In genomic region chr12:106080945-106081747, GRCm38 (mm10) we compare ENCODE assay signal across 10 mouse cellular contexts.
DNase-seq lines count a peak whose midpoint lies in the region; ATAC-seq and TF ChIP-seq lines count a peak whose summit lies in the region.
"Had no signal": no experiment of that assay in that cellular context is flagged by ENCODE, and none has a peak within 500 bp of the region (broad histone marks: within the 10 kb centered on the region; RNA-seq: fewer than 3 reads in every experiment).

No protein-coding gene starts in this region.

- no peaks in the 10 kb centered on the region for H3K27me3 ChIP-seq in hindbrain, embryonic 14.5 days (ENCODE audit: control insufficient read depth, insufficient read depth, low read length)
- H3K27me3 ChIP-seq in neural tube, embryonic 13.5 days, result no peaks in the 10 kb centered on the region
- H3K27me3 ChIP-seq in liver, postnatal 0 days (ENCODE audit: insufficient read depth, low read length), result no peaks in the 10 kb centered on the region
- H3K27me3 ChIP-seq: liver, embryonic 12.5 days had no signal

- no peaks in the 10 kb centered on the region for H3K4me1 ChIP-seq in cortical plate, adult 2 months (ENCODE audit: control insufficient read depth, insufficient read depth, low read length)
- peaks cover 24% of the 10 kb centered on the region for H3K4me1 ChIP-seq in hindbrain, embryonic 14.5 days (replicated peaks; ENCODE audit: control insufficient read depth, insufficient read depth, low read length)
- H3K4me1 ChIP-seq in neural tube, embryonic 13.5 days (replicated peaks), result peaks cover 47% of the 10 kb centered on the region
- no peaks in the 10 kb centered on the region for H3K4me1 ChIP-seq in liver, postnatal 0 days (ENCODE audit: insufficient read depth)
- H3K4me1 ChIP-seq: liver, embryonic 12.5 days had no signal

- TF ChIP-seq CTCF in layer of hippocampus, adult 2 months (conservative IDR thresholded peaks at IDR 0.05), result no peak
- no peak for TF ChIP-seq CTCF in cortical plate, adult 2 months (IDR thresholded peaks at IDR 0.05; ENCODE audit: extremely low read depth, insufficient read depth, low read length)
- no peak for TF ChIP-seq CTCF in liver, postnatal 0 days (IDR thresholded peaks at IDR 0.05; ENCODE audit: low read depth)

- H3K9me3 ChIP-seq in hindbrain, embryonic 14.5 days (ENCODE audit: control insufficient read depth, low read length), result no peaks in the 10 kb centered on the region
- H3K9me3 ChIP-seq in neural tube, embryonic 13.5 days, result no peaks in the 10 kb centered on the region
- H3K9me3 ChIP-seq in liver, postnatal 0 days (ENCODE audit: low read length), result no peaks in the 10 kb centered on the region
- H3K9me3 ChIP-seq: liver, embryonic 12.5 days had no signal

- no peak for ATAC-seq in hindbrain, embryonic 14.5 days (ENCODE audit: low FRiP score)
- peak; percentile 60; the same call in 1 of the 2 replicates for ATAC-seq in neural tube, embryonic 13.5 days (ENCODE audit: low read depth)
- ATAC-seq in inflammation-experienced regulatory T-cells, adult 6 months, result no peak
- ATAC-seq in liver, postnatal 0 days, result no peak
- ATAC-seq: liver, embryonic 12.5 days had no signal

- no peak for TF ChIP-seq EP300 in liver, postnatal 0 days (IDR thresholded peaks at IDR 0.05; ENCODE audit: low read depth)

- H3K36me3 ChIP-seq in hindbrain, embryonic 14.5 days (replicated peaks; ENCODE audit: control insufficient read depth, insufficient read depth), result no peaks in the 10 kb centered on the region
- H3K36me3 ChIP-seq in neural tube, embryonic 13.5 days, result no peaks in the 10 kb centered on the region
- no peaks in the 10 kb centered on the region for H3K36me3 ChIP-seq in liver, postnatal 0 days (replicated peaks; ENCODE audit: insufficient read depth, low read length)

- no peak for TF ChIP-seq POLR2A in cortical plate, adult 2 months (IDR thresholded peaks at IDR 0.05; ENCODE audit: extremely low read depth, insufficient read depth, low read length)

- H3K4me3 ChIP-seq in layer of hippocampus, adult 2 months, result peak overlapping the region; percentile 41
- H3K4me3 ChIP-seq in cortical plate, adult 2 months (ENCODE audit: insufficient read depth, low read length), result peak overlapping the region; percentile 24
- peak overlapping the region; percentile 10 for H3K4me3 ChIP-seq in hindbrain, embryonic 14.5 days (replicated peaks; ENCODE audit: low read length)
- peak overlapping the region; percentile 17 for H3K4me3 ChIP-seq in neural tube, embryonic 13.5 days
- no peak overlapping the region for H3K4me3 ChIP-seq in liver, postnatal 0 days (ENCODE audit: low read depth, low read length)
- H3K4me3 ChIP-seq: liver, embryonic 12.5 days had no signal

- 14% methylated on average over 23 of the region's 23 CpGs for WGBS in hindbrain, embryonic 14.5 days
- WGBS in neural tube, embryonic 13.5 days, result 9% methylated on average over 23 of the region's 23 CpGs
- 87% methylated on average over 23 of the region's 23 CpGs for WGBS in liver, postnatal 0 days (ENCODE audit: insufficient replicate concordance)

- H3K9ac ChIP-seq in hindbrain, embryonic 14.5 days, result peak overlapping the region; percentile 34; the same call in 1 of the 2 replicates
- peak overlapping the region; percentile 44; the same call in 1 of the 2 replicates for H3K9ac ChIP-seq in neural tube, embryonic 13.5 days
- no peak overlapping the region for H3K9ac ChIP-seq in liver, postnatal 0 days (replicated peaks)
- H3K9ac ChIP-seq: liver, embryonic 12.5 days had no signal

- peak overlapping the region; percentile 52 for H3K4me2 ChIP-seq in hindbrain, embryonic 14.5 days (replicated peaks)
- peak overlapping the region; percentile 50 for H3K4me2 ChIP-seq in neural tube, embryonic 13.5 days
- H3K4me2 ChIP-seq in liver, postnatal 0 days (ENCODE audit: low read depth, low read length), result no peak overlapping the region
- H3K4me2 ChIP-seq: liver, embryonic 12.5 days had no signal

- H3K27ac ChIP-seq in layer of hippocampus, adult 2 months, result peak overlapping the region; percentile 87
- no peak overlapping the region for H3K27ac ChIP-seq in cortical plate, adult 2 months (ENCODE audit: insufficient read depth, low read length)
- H3K27ac ChIP-seq in hindbrain, embryonic 14.5 days, result peak overlapping the region; percentile 71
- peak overlapping the region; percentile 89 for H3K27ac ChIP-seq in neural tube, embryonic 13.5 days (replicated peaks)
- no peak overlapping the region for H3K27ac ChIP-seq in liver, postnatal 0 days (ENCODE audit: low read depth)
- H3K27ac ChIP-seq: liver, embryonic 12.5 days had no signal

- no peak for DNase-seq in layer of hippocampus, adult 2 months (ENCODE audit: low spot score in 2 of 2)
- DNase-seq in layer of hippocampus, adult 9-10 months (ENCODE audit: low spot score), result no peak
- DNase-seq in hindbrain, embryonic 14.5 days (ENCODE audit: low spot score), result no peak
- no peak for DNase-seq in thymus, postnatal 10 days (ENCODE audit: low spot score in 2 of 2)
- no peak for DNase-seq in liver, postnatal 0 days
- DNase-seq: heart, postnatal 36 days had no signal

Comparison
In these comparisons a context has a peak if more than half of its experiments do, and no peak if none do; other contexts are left out.
1. H3K27ac ChIP-seq: peak in layer of hippocampus, adult 2 months (single experiment), hindbrain, embryonic 14.5 days (single experiment) and neural tube, embryonic 13.5 days (single experiment); none in cortical plate, adult 2 months (single experiment) and liver, postnatal 0 days (single experiment).